Mouse (Mus musculus) liver, embryonic 14.5 days (tissue): ENCODE measurements around the gene Phf24. TPM values are rescaled to one million over a fixed set of nuclear protein-coding genes. Genes with fewer than 3 reads are reported as not detected.

Experiments
- ATAC-seq: fragments of 200-750 bp; cut with Nextera tagmentation; 2 replicates; pipeline ENCODE4 v1.8.0; 2017; ENCODE audit warnings: moderate number of reproducible peaks, mild to moderate bottlenecking, moderate library complexity; ENCODE audit not compliant: insufficient read depth
- DNase-seq, 3 experiments: peaks; one replicate each; pipeline ENCODE4 v3.0.0-alpha.2; 2012 to 2013; ENCODE audit warnings: low read depth in 3 of 3, low spot score in 3 of 3
- H3K27ac ChIP-seq: fragments of 300-500 bp; sonication (generic); 2 replicates; pipeline ENCODE4 v1.5.1; 2014; ENCODE audit warnings: moderate library complexity, mild to moderate bottlenecking, control low read depth, inconsistent platforms
- H3K27me3 ChIP-seq: fragments of 300-500 bp; sonication (generic); 2 replicates; pipeline ENCODE4 v1.6.1; 2014; ENCODE audit warnings: mild to moderate bottlenecking, low read length, moderate library complexity; ENCODE audit not compliant: control insufficient read depth, insufficient read depth
- H3K36me3 ChIP-seq: fragments of 300-500 bp; sonication (generic); replicated peaks from 2 replicates; pipeline ENCODE4 v1.6.1; 2014; ENCODE audit warnings: low read depth; ENCODE audit not compliant: control insufficient read depth, insufficient read depth
- H3K4me1 ChIP-seq, 2 experiments: fragments of 200-500 bp in 1 of 2; fragments of 300-500 bp in 1 of 2; sonication (generic) in 1 of 2; replicated peaks; 2 replicates each; pipeline ENCODE4 v1.6.1; 2012 to 2014; ENCODE audit warnings: antibody characterized with exemption in 1 of 2, inconsistent platforms in 1 of 2, low read length in 1 of 2; ENCODE audit not compliant: control insufficient read depth in 2 of 2, insufficient read depth in 2 of 2
- H3K4me2 ChIP-seq: fragments of 300-500 bp; sonication (generic); 2 replicates; pipeline ENCODE4 v1.6.1; 2014; ENCODE audit warnings: low read depth, mild to moderate bottlenecking, control low read depth, moderate library complexity
- H3K4me3 ChIP-seq, 2 experiments: fragments of 200-500 bp in 1 of 2; fragments of 300-500 bp in 1 of 2; sonication (generic) in 1 of 2; 2 replicates each; pipeline ENCODE4 v1.5.1; 2012 to 2014; ENCODE audit warnings: low read depth in 2 of 2, low read length in 2 of 2, mild to moderate bottlenecking in 2 of 2, control low read depth in 1 of 2, inconsistent platforms in 1 of 2, moderate library complexity in 1 of 2; ENCODE audit not compliant: insufficient read depth in 1 of 2
- H3K9ac ChIP-seq: fragments of 300-500 bp; sonication (generic); replicated peaks from 2 replicates; pipeline ENCODE4 v1.6.1; 2014; ENCODE audit warnings: mild to moderate bottlenecking, control low read depth, moderate library complexity
- H3K9me3 ChIP-seq: fragments of 300-500 bp; sonication (generic); 2 replicates; pipeline ENCODE4 v1.6.1; 2016; ENCODE audit warnings: low read length, mixed read lengths; ENCODE audit not compliant: control insufficient read depth
- CTCF ChIP-seq: IDR thresholded peaks from 2 replicates; pipeline ENCODE4 v1.5.1; 2016; ENCODE audit warnings: antibody characterized with exemption, low read depth, control low read depth
- EP300 ChIP-seq: IDR thresholded peaks from 2 replicates; pipeline ENCODE4 v1.6.1; 2016; ENCODE audit warnings: antibody characterized with exemption, low read depth
- WGBS: fragments of 180-500 bp; shearing (Covaris S2); extraction: QIAGEN DNeasy Blood & Tissue Kit; methylation state at CpG from one replicate; pipeline ENCODE4 v1.1.7; 2014; ENCODE audit not compliant: insufficient replicate concordance; 5-methylcytosine and 5-hydroxymethylcytosine counted together
- polyA plus RNA-seq, 2 experiments: library from polyadenylated mRNA; depleted of rRNA in 1 of 2; stranded (reverse) in 1 of 2; unstranded in 1 of 2; fragments of >200 nt; fragmentation: Nextera tagmentation in 1 of 2; extraction: Ambion mirVana in 1 of 2; gene quantifications; 2 replicates each; pipeline versions ENCODE4 v1.2.1 to v1.2.3; 2012 to 2014

Phf24 gene
- polyA plus RNA-seq, 2 experiments: 0.12 to 0.14 TPM

DNA sequence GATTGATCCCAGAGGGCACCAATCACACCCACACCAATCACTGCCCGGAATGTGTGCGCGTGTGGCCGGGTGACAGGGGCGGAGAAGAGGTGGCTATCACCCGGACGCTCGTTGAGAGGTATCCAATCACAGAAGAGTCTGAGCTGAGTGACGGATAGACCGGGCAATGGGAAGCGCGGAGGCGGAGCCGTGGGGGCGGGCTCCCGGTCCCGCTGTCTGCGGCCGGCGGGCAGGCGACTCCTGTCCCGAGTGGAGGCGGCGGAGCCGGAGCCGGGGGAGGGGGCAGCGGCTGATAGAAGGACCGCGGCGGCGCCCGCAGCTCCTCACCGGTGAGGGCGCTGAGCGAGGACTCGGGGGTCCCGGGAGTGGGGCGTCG lies 33.2 kb downstream of the Phf24 start, which contains the start of gene Dnajb5:
Dnajb5 (plus strand) TSS at position 139 of the 376 bp plus-strand sequence.
- peak within 1 kb of the TSS; percentile 53 to 56 for H3K4me3 ChIP-seq
- under 1% methylated on average over 39 of the region's 39 CpGs for WGBS
- peaks cover 0 to 2% of the 10 kb centered on the region in 2 experiments; a peak in 1 of 4 replicates for H3K4me1 ChIP-seq
- peak; percentile 91 for ATAC-seq
- H3K9ac ChIP-seq: peak within 1 kb of the TSS; percentile 59
- no peak within 1 kb of the TSS for H3K27ac ChIP-seq
- DNase-seq: peak; percentile 68 to 72 (median 69)
- H3K27me3 ChIP-seq: peaks cover 34% of the 10 kb centered on the region
- H3K9me3 ChIP-seq: no peaks in the 10 kb centered on the region
- TF ChIP-seq EP300 (no peak), CTCF (no peak)
- H3K4me2 ChIP-seq: peak within 1 kb of the TSS; percentile 76
- H3K36me3 ChIP-seq: no peaks in the 10 kb centered on the region

DNA sequence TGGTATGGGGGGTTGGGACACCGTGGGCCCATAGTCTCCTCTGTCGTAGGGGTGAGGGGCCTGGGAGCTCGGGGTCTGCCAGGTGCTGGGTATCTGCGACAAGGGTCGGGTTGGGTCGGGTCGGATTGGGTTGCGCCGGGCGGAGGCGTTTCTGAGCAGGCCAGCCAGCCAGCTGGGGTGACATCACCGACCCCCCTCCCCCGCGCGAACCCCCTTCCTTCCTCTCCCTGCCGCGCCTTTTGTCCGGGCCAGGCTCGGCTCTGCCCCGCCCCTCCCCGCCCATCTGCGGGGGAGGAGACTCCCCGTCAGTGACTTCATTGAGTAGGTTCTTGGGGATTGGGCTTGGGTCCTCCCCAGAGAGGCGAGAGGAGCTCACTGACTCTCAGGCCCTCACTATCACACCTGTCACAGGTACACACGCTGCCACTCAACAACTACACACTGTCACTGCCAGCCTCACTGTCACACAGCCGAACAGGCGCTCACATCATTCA lies 33.7 kb downstream of the Phf24 start:
- Histone ChIP-seq H3K9ac (peak overlapping the region; percentile 59), H3K27me3 (peaks cover 34% of the 10 kb centered on the region), H3K9me3 (no peaks in the 10 kb centered on the region), H3K4me2 (peak overlapping the region; percentile 76), H3K4me1 (peaks cover 0 to 2% of the 10 kb centered on the region in 2 experiments; a peak in 1 of 4 replicates), H3K27ac (no peak overlapping the region), H3K4me3 (peak overlapping the region; percentile 53 to 56), H3K36me3 (no peaks in the 10 kb centered on the region)
- TF ChIP-seq CTCF (no peak), EP300 (no peak)
- ATAC-seq (peak; percentile 65), DNase-seq (peak; percentile 15 to 51 (median 34))
- 3% methylated on average over 22 of the region's 27 CpGs for WGBS

DNA sequence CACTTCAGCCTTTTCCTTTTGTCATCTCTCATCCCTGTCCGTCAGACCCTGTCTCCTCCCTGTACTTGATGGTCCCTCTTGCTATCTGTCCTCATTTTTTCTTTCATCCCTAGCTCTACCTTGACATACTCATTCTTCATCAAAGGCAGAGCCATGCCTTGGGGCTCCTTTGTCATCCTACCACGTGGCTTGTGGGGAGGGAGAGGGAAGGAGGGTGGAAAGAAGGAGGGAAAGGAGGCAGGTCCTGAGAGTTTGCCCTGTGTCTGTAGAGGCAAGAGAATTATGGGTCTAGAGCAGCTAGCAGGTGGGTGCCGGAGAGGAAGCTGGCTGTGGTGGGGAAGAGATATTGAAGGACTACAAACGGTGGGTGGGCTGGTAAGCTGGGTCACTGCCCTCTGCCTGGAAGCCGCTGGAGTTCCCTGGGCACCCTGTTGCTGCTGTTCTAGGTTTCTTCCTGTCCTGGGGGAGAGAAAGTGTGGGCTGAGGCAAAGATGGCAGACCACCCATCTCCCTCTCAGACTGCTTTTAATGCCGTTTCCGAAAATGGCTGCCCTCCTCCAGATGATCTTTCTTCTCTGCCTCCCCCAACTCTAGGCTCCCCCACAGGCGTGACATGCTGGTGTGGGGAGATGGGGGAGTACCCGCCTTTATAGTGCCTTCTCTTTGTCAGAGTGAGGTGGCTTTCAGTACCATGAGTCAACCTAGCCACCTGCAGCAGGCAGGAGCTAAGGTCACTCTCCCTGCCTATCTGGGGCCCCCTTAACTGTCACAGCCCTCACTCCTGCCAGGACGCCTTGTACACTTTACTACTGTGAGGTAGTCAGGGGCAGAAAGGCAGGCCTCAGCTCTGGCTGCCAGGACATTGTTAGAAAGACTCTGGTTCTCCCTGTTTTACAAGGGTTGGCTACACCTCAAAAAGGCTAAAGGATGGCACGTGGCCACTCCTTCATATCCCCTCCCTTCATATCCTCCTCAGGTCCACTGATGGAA lies 35.0 kb downstream of the Phf24 start:
- Histone ChIP-seq H3K4me2 (no peak overlapping the region), H3K4me1 (peaks cover 0 to 2% of the 10 kb centered on the region in 2 experiments; a peak in 1 of 4 replicates), H3K27ac (no peak overlapping the region), H3K4me3 (no peak overlapping the region), H3K27me3 (peaks cover 32% of the 10 kb centered on the region), H3K9me3 (no peaks in the 10 kb centered on the region), H3K9ac (no peak overlapping the region), H3K36me3 (no peaks in the 10 kb centered on the region)
- no peak for DNase-seq
- WGBS: 41% methylated on average over 11 of the region's 11 CpGs
- ATAC-seq: no peak
- TF ChIP-seq CTCF (no peak), EP300 (no peak)

DNA sequence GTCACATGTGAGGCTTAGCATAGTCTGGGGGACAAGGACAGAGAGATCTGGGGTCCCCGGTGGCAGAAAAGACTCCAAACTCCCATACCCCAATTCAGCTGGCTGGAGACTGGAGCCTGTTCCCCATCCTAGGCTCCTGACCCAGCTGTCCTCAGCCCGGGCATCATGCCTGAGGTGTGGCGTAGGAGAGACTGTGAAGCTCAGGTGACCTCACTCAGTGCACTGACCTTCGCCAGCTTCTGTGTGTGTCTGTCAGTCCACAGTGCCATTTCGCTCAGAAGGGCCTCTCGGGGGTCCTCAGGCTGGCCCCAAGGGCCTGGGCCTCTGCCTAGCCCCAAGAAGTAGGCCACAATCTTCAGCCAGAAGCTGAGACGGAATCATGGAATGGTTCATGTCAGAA lies 36.1 kb downstream of the Phf24 start:
- no peak overlapping the region for H3K9ac ChIP-seq
- no peak overlapping the region for H3K27ac ChIP-seq
- peaks cover 27% of the 10 kb centered on the region for H3K27me3 ChIP-seq
- no peaks in the 10 kb centered on the region for H3K36me3 ChIP-seq
- ATAC-seq (no peak), DNase-seq (no peak)
- peaks cover 0 to 2% of the 10 kb centered on the region in 2 experiments; a peak in 1 of 4 replicates for H3K4me1 ChIP-seq
- no peak overlapping the region for H3K4me2 ChIP-seq
- H3K9me3 ChIP-seq: no peaks in the 10 kb centered on the region
- WGBS: 65% methylated on average over 7 of the region's 7 CpGs
- TF ChIP-seq CTCF (no peak), EP300 (no peak)
- H3K4me3 ChIP-seq: no peak overlapping the region
